Mouse (Mus musculus) hindbrain, embryonic 15.5 days (tissue): ENCODE measurements around the gene Hat1. TPM values are rescaled to one million over a fixed set of nuclear protein-coding genes. Genes with fewer than 3 reads are reported as not detected.

Experiments used
- ATAC-seq: fragments of 200-750 bp; cut with Nextera tagmentation; 2 replicates; pipeline ENCODE4 v1.8.0; 2017; ENCODE audit warnings: low read depth, moderate number of reproducible peaks, moderate TSS enrichment; ENCODE audit not compliant: low FRiP score
- H3K27ac ChIP-seq: fragments of 300-500 bp; sonication (generic); replicated peaks from 2 replicates; pipeline ENCODE4 v1.5.1; 2015; ENCODE audit warnings: mild to moderate bottlenecking, inconsistent platforms
- H3K27me3 ChIP-seq: fragments of 300-500 bp; sonication (generic); 2 replicates; pipeline ENCODE4 v1.6.1; 2015; ENCODE audit warnings: control low read depth, inconsistent platforms
- H3K36me3 ChIP-seq: fragments of 300-500 bp; sonication (generic); 2 replicates; pipeline ENCODE4 v1.6.1; 2015; ENCODE audit warnings: control low read depth, inconsistent platforms
- H3K4me1 ChIP-seq: fragments of 300-500 bp; sonication (generic); replicated peaks from 2 replicates; pipeline ENCODE4 v1.6.1; 2015; ENCODE audit warnings: control low read depth, inconsistent platforms
- H3K4me2 ChIP-seq: fragments of 300-500 bp; sonication (generic); 2 replicates; pipeline ENCODE4 v1.6.1; 2015; ENCODE audit warnings: moderate library complexity, mild to moderate bottlenecking, inconsistent platforms
- H3K4me3 ChIP-seq: fragments of 300-500 bp; sonication (generic); 2 replicates; pipeline ENCODE4 v1.5.1; 2015; ENCODE audit warnings: mild to moderate bottlenecking, inconsistent platforms
- H3K9ac ChIP-seq: fragments of 300-500 bp; sonication (generic); 2 replicates; pipeline ENCODE4 v1.6.1; 2015; ENCODE audit warnings: inconsistent platforms
- H3K9me3 ChIP-seq: fragments of 300-500 bp; sonication (generic); 2 replicates; pipeline ENCODE4 v1.6.1; 2016; ENCODE audit warnings: control low read depth, inconsistent platforms
- WGBS: fragments of 180-500 bp; shearing (Covaris S2); methylation state at CpG from one replicate; pipeline ENCODE4 v1.1.7; 2015; 5-methylcytosine and 5-hydroxymethylcytosine counted together
- polyA plus RNA-seq: library from polyadenylated mRNA; unstranded; fragments of >200 nt; fragmentation: Nextera tagmentation; extraction: Ambion mirVana; gene quantifications from 2 replicates; pipeline ENCODE4 v1.2.1, GENCODE M21; 2015

The Hat1 gene
- polyA plus RNA-seq, 1 experiment from 2014 or later = 52.9 TPM

- under 1% methylated on average over 61 of the region's 61 CpGs for WGBS
- Histone ChIP-seq H3K9me3 (no peaks in the 10 kb centered on the region), H3K27me3 (no peaks in the 10 kb centered on the region), H3K27ac (peak within 1 kb of the TSS; percentile 58), H3K4me3 (peak within 1 kb of the TSS; percentile 52), H3K36me3 (no peaks in the 10 kb centered on the region), H3K4me1 (0 out of 2 replicates have a peak, but pooled peaks cover 4% of the 10 kb centered on the region), H3K9ac (peak within 1 kb of the TSS; percentile 35), H3K4me2 (peak within 1 kb of the TSS; percentile 77)
- peak; percentile 98 for ATAC-seq
These were observed 64.6 kb downstream of the Hat1 start, which contains the start of gene Metap1d for GRCm38 (mm10) chr2:71453161-71453916. Gene Metap1d, plus strand, starts transcription at chr2:71453276.

- Histone ChIP-seq H3K36me3 (no peaks in the 10 kb centered on the region), H3K9ac (no peak overlapping the region), H3K4me3 (peak overlapping the region; percentile 52), H3K27me3 (no peaks in the 10 kb centered on the region), H3K9me3 (no peaks in the 10 kb centered on the region), H3K27ac (no peak overlapping the region), H3K4me2 (peak overlapping the region; percentile 77), H3K4me1 (0 out of 2 replicates have a peak, but pooled peaks cover 4% of the 10 kb centered on the region)
- 50% methylated on average over 4 of the region's 4 CpGs for WGBS
- ATAC-seq = no peak
These were observed 65.1 kb downstream of the Hat1 start for GRCm38 (mm10) chr2:71453917-71454260.

GRCm38 (mm10) chr2:71458624-71459023, 69.9 kb downstream of the Hat1 start:
- Histone ChIP-seq H3K4me1 (0 out of 2 replicates have a peak, but pooled peaks cover 4% of the 10 kb centered on the region), H3K36me3 (no peaks in the 10 kb centered on the region), H3K27me3 (no peaks in the 10 kb centered on the region), H3K4me2 (no peak overlapping the region), H3K9me3 (no peaks in the 10 kb centered on the region), H3K9ac (no peak overlapping the region), H3K4me3 (no peak overlapping the region), H3K27ac (no peak overlapping the region)
- WGBS = 60% methylated on average over 13 of the region's 13 CpGs
- no peak for ATAC-seq

GRCm38 (mm10) chr2:71459659-71460058, 70.9 kb downstream of the Hat1 start:
- no peaks in the 10 kb centered on the region for H3K36me3 ChIP-seq
- no peaks in the 10 kb centered on the region for H3K4me1 ChIP-seq
- H3K4me2 ChIP-seq = no peak overlapping the region
- no peak overlapping the region for H3K4me3 ChIP-seq
- no peak overlapping the region for H3K27ac ChIP-seq
- no peak overlapping the region for H3K9ac ChIP-seq
- 93% methylated on average over 1 of the region's 1 CpGs for WGBS
- H3K9me3 ChIP-seq = no peaks in the 10 kb centered on the region
- no peak for ATAC-seq
- no peaks in the 10 kb centered on the region for H3K27me3 ChIP-seq

- Histone ChIP-seq H3K4me3 (no peak overlapping the region), H3K9ac (no peak overlapping the region), H3K4me1 (0 out of 2 replicates have a peak, but pooled peaks cover 2% of the 10 kb centered on the region), H3K27ac (no peak overlapping the region), H3K27me3 (no peaks in the 10 kb centered on the region), H3K36me3 (no peaks in the 10 kb centered on the region), H3K9me3 (no peaks in the 10 kb centered on the region), H3K4me2 (no peak overlapping the region)
- 65% methylated on average over 6 of the region's 6 CpGs for WGBS
- no peak for ATAC-seq
These were observed 72.4 kb downstream of the Hat1 start for GRCm38 (mm10) chr2:71461139-71461538.

GRCm38 (mm10) chr2:71461589-71461988, 72.8 kb downstream of the Hat1 start:
- Histone ChIP-seq H3K36me3 (no peaks in the 10 kb centered on the region), H3K9me3 (no peaks in the 10 kb centered on the region), H3K27ac (no peak overlapping the region), H3K27me3 (no peaks in the 10 kb centered on the region), H3K4me2 (no peak overlapping the region), H3K4me3 (no peak overlapping the region), H3K9ac (no peak overlapping the region), H3K4me1 (peaks cover 3% of the 10 kb centered on the region; the same call in 1 of the 2 replicates)
- ATAC-seq = no peak
- 68% methylated on average over 7 of the region's 7 CpGs for WGBS

- Histone ChIP-seq H3K9me3 (no peaks in the 10 kb centered on the region), H3K36me3 (no peaks in the 10 kb centered on the region), H3K27me3 (no peaks in the 10 kb centered on the region), H3K4me1 (peaks cover 3% of the 10 kb centered on the region; the same call in 1 of the 2 replicates), H3K27ac (no peak overlapping the region), H3K4me2 (no peak overlapping the region), H3K4me3 (no peak overlapping the region), H3K9ac (no peak overlapping the region)
- no peak for ATAC-seq
- 95% methylated on average over 4 of the region's 4 CpGs for WGBS
These were observed 73.3 kb downstream of the Hat1 start for GRCm38 (mm10) chr2:71462066-71462465.

- Histone ChIP-seq H3K4me3 (no peak overlapping the region), H3K4me2 (no peak overlapping the region), H3K9me3 (no peaks in the 10 kb centered on the region), H3K9ac (no peak overlapping the region), H3K4me1 (peaks cover 3% of the 10 kb centered on the region; the same call in 1 of the 2 replicates), H3K27me3 (no peaks in the 10 kb centered on the region), H3K27ac (no peak overlapping the region), H3K36me3 (no peaks in the 10 kb centered on the region)
- ATAC-seq = no peak
- 81% methylated on average over 3 of the region's 3 CpGs for WGBS
These were observed 73.8 kb downstream of the Hat1 start for GRCm38 (mm10) chr2:71462553-71462952.

- H3K36me3 ChIP-seq = no peaks in the 10 kb centered on the region
- H3K27me3 ChIP-seq = no peaks in the 10 kb centered on the region
- H3K9ac ChIP-seq = no peak overlapping the region
- H3K27ac ChIP-seq = no peak overlapping the region
- H3K9me3 ChIP-seq = no peaks in the 10 kb centered on the region
- ATAC-seq = no peak
- no peak overlapping the region for H3K4me3 ChIP-seq
- WGBS = 9% methylated on average over 6 of the region's 6 CpGs
- H3K4me1 ChIP-seq = peaks cover 3% of the 10 kb centered on the region; the same call in 1 of the 2 replicates
- no peak overlapping the region for H3K4me2 ChIP-seq
These were observed 77.3 kb downstream of the Hat1 start for GRCm38 (mm10) chr2:71466103-71466502.

- no peak overlapping the region for H3K27ac ChIP-seq
- no peaks in the 10 kb centered on the region for H3K9me3 ChIP-seq
- no peak overlapping the region for H3K4me2 ChIP-seq
- no peaks in the 10 kb centered on the region for H3K36me3 ChIP-seq
- WGBS = 53% methylated on average over 11 of the region's 11 CpGs
- no peak overlapping the region for H3K4me3 ChIP-seq
- no peaks in the 10 kb centered on the region for H3K27me3 ChIP-seq
- peaks cover 3% of the 10 kb centered on the region; the same call in 1 of the 2 replicates for H3K4me1 ChIP-seq
- H3K9ac ChIP-seq = no peak overlapping the region
- ATAC-seq = no peak
These were observed 78.2 kb downstream of the Hat1 start for GRCm38 (mm10) chr2:71466861-71467450.

- Histone ChIP-seq H3K4me1 (peaks cover 4% of the 10 kb centered on the region; the same call in 1 of the 2 replicates), H3K9ac (no peak overlapping the region), H3K4me2 (no peak overlapping the region), H3K36me3 (no peaks in the 10 kb centered on the region), H3K27me3 (no peaks in the 10 kb centered on the region), H3K9me3 (no peaks in the 10 kb centered on the region), H3K4me3 (no peak overlapping the region), H3K27ac (no peak overlapping the region)
- no peak for ATAC-seq
- 88% methylated on average over 6 of the region's 6 CpGs for WGBS
These were observed 82.3 kb downstream of the Hat1 start for GRCm38 (mm10) chr2:71471094-71471493.

GRCm38 (mm10) chr2:71473830-71474229, 85.1 kb downstream of the Hat1 start:
- no peak for ATAC-seq
- H3K27ac ChIP-seq = no peak overlapping the region
- no peaks in the 10 kb centered on the region for H3K9me3 ChIP-seq
- H3K9ac ChIP-seq = no peak overlapping the region
- no peak overlapping the region for H3K4me3 ChIP-seq
- H3K4me1 ChIP-seq = peaks cover 3% of the 10 kb centered on the region; the same call in 1 of the 2 replicates
- H3K27me3 ChIP-seq = no peaks in the 10 kb centered on the region
- H3K36me3 ChIP-seq = no peaks in the 10 kb centered on the region
- no peak overlapping the region for H3K4me2 ChIP-seq
- WGBS = 67% methylated on average over 7 of the region's 7 CpGs
